Mouse (Mus musculus) olfactory bulb, adult 2 months (tissue): ENCODE measurements around the gene Trim38.

ENCODE experiments used
- CTCF ChIP-seq: fragments of 200-500 bp; IDR thresholded peaks from 2 replicates; pipeline ENCODE4 v1.5.1; 2012; ENCODE audit warnings: low read depth, mild to moderate bottlenecking, low read length, moderate library complexity; ENCODE audit not compliant: insufficient read depth
- POLR2A ChIP-seq: fragments of 200-500 bp; IDR thresholded peaks from 2 replicates; pipeline ENCODE4 v1.6.1; 2012; ENCODE audit warnings: mild to moderate bottlenecking, low read depth, low read length, moderate library complexity; ENCODE audit not compliant: insufficient read depth

- peak; percentile 97 for TF ChIP-seq POLR2A
- TF ChIP-seq CTCF, result no peak
Observed at GRCm38 (mm10) chr13:23738677-23739068, 31.0 kb upstream of the Trim38 start, which contains the start of gene Hist1h1c.
